Mouse (Mus musculus): ENCODE data around the gene Mid1ip1.

Mid1ip1 gene

GRCm38 (mm10) chrX:10714696-10715140, at the start of gene Mid1ip1:
Gene Mid1ip1, plus strand, starts transcription at chrX:10715013.
- peak; percentile 96 for DNase-seq

GRCm38 (mm10) chrX:10694455-10695180, 20.2 kb upstream of the Mid1ip1 start:
- DNase-seq = peak; percentile 75

GRCm38 (mm10) chrX:10706728-10707127, 8.1 kb upstream of the Mid1ip1 start:
- DNase-seq = no peak

- DNase-seq = peak; percentile 50
Observed at GRCm38 (mm10) chrX:10713839-10714637, 775 bp upstream of the Mid1ip1 start.

GRCm38 (mm10) chrX:10716917-10717763, 2.3 kb downstream of the Mid1ip1 start:
- DNase-seq = peak; percentile 92

GRCm38 (mm10) chrX:10718021-10718837, 3.4 kb downstream of the Mid1ip1 start:
- peak; percentile 21 for DNase-seq

- DNase-seq = peak; percentile 77
Observed at GRCm38 (mm10) chrX:10718838-10719539, 4.2 kb downstream of the Mid1ip1 start.

GRCm38 (mm10) chrX:10720391-10720790, 5.6 kb downstream of the Mid1ip1 start:
- peak; percentile 29 for DNase-seq

- no peak for DNase-seq
Observed at GRCm38 (mm10) chrX:10724571-10724970, 9.8 kb downstream of the Mid1ip1 start.

- DNase-seq = peak; percentile 44
Observed at GRCm38 (mm10) chrX:10729488-10729887, 14.7 kb downstream of the Mid1ip1 start.

- DNase-seq = peak; percentile 80
Observed at GRCm38 (mm10) chrX:10734453-10734852, 19.6 kb downstream of the Mid1ip1 start.

- no peak for DNase-seq
Observed at GRCm38 (mm10) chrX:10734874-10735273, 20.1 kb downstream of the Mid1ip1 start.

- no peak for DNase-seq
Observed at GRCm38 (mm10) chrX:10758866-10759265, 44.1 kb downstream of the Mid1ip1 start.

GRCm38 (mm10) chrX:10763476-10764016, 48.7 kb downstream of the Mid1ip1 start:
- no peak for DNase-seq

All from kidney, adult 9 months (tissue).